Mouse (Mus musculus) forebrain, embryonic 15.5 days (tissue): ENCODE measurements at regions not wholly inside any gene's neighbourhood (a gene's known extent, or its start where the extent isn't known, plus 50 kb on each side); places are given as distances from the start of the nearest gene placed in this dataset.

Experiments
- ATAC-seq: fragments of 200-750 bp; cut with Nextera tagmentation; replicated peaks from 2 replicates; pipeline ENCODE4 v1.8.0; 2017; ENCODE audit warnings: mild to moderate bottlenecking, moderate TSS enrichment, moderate library complexity
- H3K27ac ChIP-seq: fragments of 300-500 bp; sonication (generic); replicated peaks from 2 replicates; pipeline ENCODE4 v1.5.1; 2015; ENCODE audit warnings: mild to moderate bottlenecking, inconsistent platforms
- H3K27me3 ChIP-seq: fragments of 300-500 bp; sonication (generic); 2 replicates; pipeline ENCODE4 v1.6.1; 2015; ENCODE audit warnings: inconsistent platforms
- H3K36me3 ChIP-seq: fragments of 300-500 bp; sonication (generic); 2 replicates; pipeline ENCODE4 v1.6.1; 2015; ENCODE audit warnings: mild to moderate bottlenecking, inconsistent platforms
- H3K4me1 ChIP-seq: fragments of 300-500 bp; sonication (generic); 2 replicates; pipeline ENCODE4 v1.6.1; 2015; ENCODE audit warnings: inconsistent platforms
- H3K4me2 ChIP-seq: fragments of 300-500 bp; sonication (generic); replicated peaks from 2 replicates; pipeline ENCODE4 v1.6.1; 2015; ENCODE audit warnings: mild to moderate bottlenecking, inconsistent platforms
- H3K4me3 ChIP-seq: fragments of 300-500 bp; sonication (generic); 2 replicates; pipeline ENCODE4 v1.5.1; 2015; ENCODE audit warnings: mild to moderate bottlenecking, inconsistent platforms
- H3K9ac ChIP-seq: fragments of 300-500 bp; sonication (generic); replicated peaks from 2 replicates; pipeline ENCODE4 v1.6.1; 2015; ENCODE audit warnings: mild to moderate bottlenecking, inconsistent platforms
- H3K9me3 ChIP-seq: fragments of 300-500 bp; sonication (generic); 2 replicates; pipeline ENCODE4 v1.6.1; 2016; ENCODE audit warnings: inconsistent platforms
- WGBS: fragments of 180-500 bp; shearing (Covaris S2); methylation state at CpG from one replicate; pipeline ENCODE4 v1.1.7; 2015; ENCODE audit warnings: mixed read lengths; 5-methylcytosine and 5-hydroxymethylcytosine counted together

DNA sequence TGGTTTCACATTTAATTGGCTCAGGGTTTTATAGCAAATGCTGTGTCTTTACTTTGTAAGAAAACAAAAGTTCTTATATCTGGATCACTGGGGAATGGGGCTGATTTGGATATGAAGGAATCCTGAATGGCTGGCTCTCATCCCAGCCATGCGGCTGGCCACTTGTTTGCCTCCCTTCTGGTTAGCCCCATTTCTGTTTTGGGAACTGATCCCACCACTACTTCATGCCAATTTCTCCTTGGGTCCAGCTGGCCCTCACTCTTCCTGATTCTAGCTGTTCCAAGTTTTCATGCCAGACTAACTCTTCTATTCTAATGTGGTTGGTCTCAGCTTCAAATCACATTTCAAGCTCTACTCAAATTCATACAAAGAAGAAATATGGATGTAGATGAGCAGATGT, 5319.6 kb downstream of the 9330182O14Rik start:
- no peak overlapping the region for H3K27ac ChIP-seq
- ATAC-seq = peak; percentile 96
- no peaks in the 10 kb centered on the region for H3K9me3 ChIP-seq
- H3K36me3 ChIP-seq = no peaks in the 10 kb centered on the region
- no peak overlapping the region for H3K9ac ChIP-seq
- H3K4me1 ChIP-seq = no peaks in the 10 kb centered on the region
- H3K4me2 ChIP-seq = no peak overlapping the region
- whole genome bisulfite sequencing = 53% methylated on average over 1 of the region's 1 CpGs
- H3K4me3 ChIP-seq = no peak overlapping the region
- no peaks in the 10 kb centered on the region for H3K27me3 ChIP-seq

DNA sequence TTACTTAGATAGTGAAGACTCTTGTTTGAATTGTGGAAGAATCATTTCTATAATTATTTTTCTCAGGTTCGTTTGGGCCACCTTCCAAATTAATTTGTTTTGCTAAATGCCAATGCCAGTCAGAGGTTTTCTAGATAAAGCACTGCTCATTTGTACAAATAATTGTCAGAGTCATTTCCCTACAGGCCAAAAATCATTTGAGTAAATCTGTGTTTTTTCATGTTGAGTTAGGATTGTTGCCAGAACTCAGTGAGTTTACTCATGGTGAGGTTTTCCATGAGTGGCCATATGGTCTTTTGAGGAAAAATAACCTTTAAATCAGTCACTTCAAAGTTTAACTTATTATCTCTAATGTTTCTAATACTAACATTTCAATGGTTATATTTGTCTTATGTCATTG, 5336.3 kb downstream of the 9330182O14Rik start:
- H3K9ac ChIP-seq = no peak overlapping the region
- no peak overlapping the region for H3K4me3 ChIP-seq
- H3K4me1 ChIP-seq = no peaks in the 10 kb centered on the region
- H3K9me3 ChIP-seq = no peaks in the 10 kb centered on the region
- no peak for ATAC-seq
- H3K27ac ChIP-seq = no peak overlapping the region
- no peaks in the 10 kb centered on the region for H3K36me3 ChIP-seq
- WGBS = 62% methylated on average over 1 of the region's 1 CpGs
- no peak overlapping the region for H3K4me2 ChIP-seq
- H3K27me3 ChIP-seq = no peaks in the 10 kb centered on the region

DNA sequence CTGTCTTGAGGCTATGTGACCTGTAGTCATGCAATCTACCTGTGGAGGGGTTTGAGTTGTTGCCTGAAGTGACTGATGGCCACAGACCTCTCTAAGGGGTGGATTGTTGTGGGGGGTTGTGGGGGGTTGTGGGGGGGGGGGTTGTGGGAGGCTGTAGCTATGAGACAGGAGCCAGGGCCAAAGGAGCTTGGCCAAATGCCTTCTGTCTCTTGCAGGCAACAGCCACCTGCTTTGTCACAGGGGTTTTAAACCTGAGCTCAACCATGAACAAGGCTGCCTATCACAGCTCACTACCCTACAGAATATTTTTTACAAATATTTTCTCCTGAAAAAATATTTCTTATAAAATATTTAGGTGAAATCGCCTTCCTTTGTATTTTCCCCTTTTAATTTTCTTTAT, 5339.0 kb downstream of the 9330182O14Rik start:
- Histone ChIP-seq H3K4me3 (no peak overlapping the region), H3K27ac (no peak overlapping the region), H3K27me3 (no peaks in the 10 kb centered on the region), H3K4me1 (no peaks in the 10 kb centered on the region), H3K36me3 (no peaks in the 10 kb centered on the region), H3K9me3 (no peaks in the 10 kb centered on the region), H3K4me2 (no peak overlapping the region), H3K9ac (no peak overlapping the region)
- no peak for ATAC-seq
- WGBS = 91% methylated on average over 1 of the region's 1 CpGs

DNA sequence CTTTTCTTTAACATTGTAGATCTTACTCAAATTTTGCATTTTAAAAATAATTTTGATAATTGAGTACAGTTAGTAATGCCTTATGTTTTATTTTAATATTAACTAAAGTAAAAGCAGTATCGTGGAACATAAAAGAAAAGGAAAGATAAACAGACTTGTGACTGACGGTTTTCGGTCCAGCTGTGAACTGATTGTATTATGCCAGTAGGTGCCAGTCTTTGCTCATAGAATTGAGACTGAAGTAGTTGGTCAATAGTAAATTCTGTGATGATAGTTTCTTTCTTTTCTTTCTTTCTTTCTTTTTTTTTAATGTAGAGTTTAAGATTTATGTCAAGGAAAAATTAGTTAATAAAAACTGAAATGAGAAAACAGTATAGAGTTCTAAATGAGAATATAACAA, 5376.1 kb downstream of the 9330182O14Rik start:
- Histone ChIP-seq H3K27me3 (no peaks in the 10 kb centered on the region), H3K27ac (no peak overlapping the region), H3K9me3 (no peaks in the 10 kb centered on the region), H3K9ac (no peak overlapping the region), H3K4me1 (no peaks in the 10 kb centered on the region), H3K36me3 (no peaks in the 10 kb centered on the region), H3K4me2 (no peak overlapping the region), H3K4me3 (no peak overlapping the region)
- WGBS = 82% methylated on average over 3 of the region's 3 CpGs
- no peak for ATAC-seq
